ENCODE assay signal across 26 mouse cellular contexts in the genomic region with DNA sequence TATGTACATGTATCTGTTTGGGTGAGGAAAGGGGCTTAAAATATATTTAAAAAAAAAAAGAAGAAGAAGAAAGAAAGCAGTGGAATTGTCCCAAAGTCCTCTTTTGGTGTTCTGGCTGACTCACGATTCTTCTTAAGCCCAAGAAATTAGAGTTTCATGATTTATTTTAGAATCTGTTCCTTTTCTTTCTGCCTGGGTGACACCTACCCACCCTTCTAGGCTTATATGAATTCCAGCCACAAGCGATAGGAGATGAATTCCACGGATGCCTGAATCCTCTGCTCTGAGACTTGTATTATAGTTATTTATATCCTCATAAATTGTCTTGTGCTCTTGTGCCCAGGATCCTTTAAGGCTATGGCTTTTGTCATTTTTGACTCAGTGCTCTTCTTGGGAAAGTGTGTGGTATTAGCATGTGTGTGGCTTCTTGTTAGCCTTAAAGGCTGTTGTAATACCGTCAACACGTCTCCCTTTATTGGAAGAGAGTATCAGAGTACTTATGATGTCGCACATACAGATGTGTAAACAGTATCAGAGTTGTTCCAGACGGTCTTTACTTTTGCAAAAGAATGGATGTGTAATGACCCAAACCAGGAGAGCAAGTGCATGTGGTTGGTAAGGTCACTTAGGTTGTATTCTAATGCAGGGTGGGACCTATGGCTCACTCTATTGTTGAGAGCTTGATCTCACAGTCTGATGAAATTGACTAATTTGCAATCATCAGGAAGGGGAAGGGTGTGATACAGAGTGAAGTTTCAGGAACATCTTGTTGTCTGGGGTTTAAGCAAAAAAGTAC. TPM values are rescaled to one million over a fixed set of nuclear protein-coding genes. Genes with fewer than 3 reads are reported as not detected.
DNase-seq lines count a peak whose midpoint lies in the region; ATAC-seq and TF ChIP-seq lines count a peak whose summit lies in the region.
"Had no signal": no experiment of that assay in that cellular context is flagged by ENCODE, and none has a peak within 500 bp of the region (broad histone marks: within the 10 kb centered on the region; RNA-seq: fewer than 3 reads in every experiment).

No protein-coding gene starts in this region.

- no peak for TF ChIP-seq CTCF in heart, postnatal 0 days (IDR thresholded peaks at IDR 0.05; ENCODE audit: low read depth)

- peak; percentile 69 for ATAC-seq in frontal cortex, adult (ENCODE audit: low TSS enrichment)
- no peak for ATAC-seq in heart, embryonic 13.5 days (ENCODE audit: extremely low read depth, insufficient number of reproducible peaks, low FRiP score, low TSS enrichment)
- no peak for ATAC-seq in heart, postnatal 0 days (ENCODE audit: insufficient read depth, low read depth)
- ATAC-seq: CD4-positive, CD25-positive, alpha-beta regulatory T cell, adult 4 months; forebrain, embryonic 14.5 days; hindbrain, postnatal 0 days; Patski had no signal

- H3K4me3 ChIP-seq in heart, embryonic 13.5 days = no peak overlapping the region
- H3K4me3 ChIP-seq in heart, embryonic 10.5 days = no peak overlapping the region
- H3K4me3 ChIP-seq in heart, postnatal 0 days (ENCODE audit: low read depth, low read length) = no peak overlapping the region
- H3K4me3 ChIP-seq: embryonic facial prominence, embryonic 15.5 days; erythroblast, embryonic 14.5 days; forebrain, embryonic 10.5 days; hindbrain, embryonic 13.5 days had no signal

- peaks cover 33% of the 10 kb centered on the region for H3K4me1 ChIP-seq in heart, embryonic 13.5 days
- peaks cover 2% of the 10 kb centered on the region; the same call in 1 of the 2 replicates for H3K4me1 ChIP-seq in heart, embryonic 10.5 days
- peaks cover 30% of the 10 kb centered on the region for H3K4me1 ChIP-seq in heart, postnatal 0 days (ENCODE audit: control insufficient read depth, insufficient read depth)
- H3K4me1 ChIP-seq: embryonic facial prominence, embryonic 15.5 days; forebrain, embryonic 10.5 days; hindbrain, embryonic 13.5 days had no signal

- peak overlapping the region; percentile 72 for H3K27ac ChIP-seq in heart, embryonic 13.5 days (replicated peaks)
- no peak overlapping the region for H3K27ac ChIP-seq in heart, embryonic 10.5 days
- peak overlapping the region; percentile 69 for H3K27ac ChIP-seq in heart, postnatal 0 days (ENCODE audit: low read depth)
- H3K27ac ChIP-seq: embryonic facial prominence, embryonic 15.5 days; forebrain, embryonic 10.5 days; hindbrain, embryonic 13.5 days; hindbrain, postnatal 0 days had no signal

- H3K9me3 ChIP-seq in heart, embryonic 13.5 days = no peaks in the 10 kb centered on the region
- H3K9me3 ChIP-seq in heart, embryonic 10.5 days = no peaks in the 10 kb centered on the region
- no peaks in the 10 kb centered on the region; the same call in 1 of the 2 replicates for H3K9me3 ChIP-seq in heart, postnatal 0 days (replicated peaks; ENCODE audit: control insufficient read depth, low read length)
- H3K9me3 ChIP-seq: embryonic facial prominence, embryonic 15.5 days; forebrain, embryonic 10.5 days; hindbrain, embryonic 13.5 days had no signal

- DNase-seq in frontal cortex, postnatal 14 days (ENCODE audit: low spot score in 2 of 2) = no peak
- no peak for DNase-seq in heart, embryonic 10.5 days (ENCODE audit: low spot score)
- DNase-seq in heart, postnatal 0 days (ENCODE audit: low spot score) = no peak
- no peak for DNase-seq in heart, adult 18-20 months
- peak; percentile 71 for DNase-seq in R1 (ENCODE audit: low read depth, low spot score)
- DNase-seq in lung, postnatal 36 days = no peak
- DNase-seq: adrenal gland, adult 8-10 months; adrenal gland, postnatal 36 days; B cell, adult 2 months; cerebellum, adult 11 months; cerebellum, adult 8-10 months; cerebellum, postnatal 14 days; embryo, embryonic 11 days; gastrocnemius, postnatal 10 days; kidney, adult 11 months; kidney, adult 9 months had no signal

- H3K9ac ChIP-seq in heart, embryonic 13.5 days = no peak overlapping the region
- no peak overlapping the region for H3K9ac ChIP-seq in heart, postnatal 0 days (replicated peaks; ENCODE audit: low read depth, low read length)
- H3K9ac ChIP-seq: embryonic facial prominence, embryonic 15.5 days; hindbrain, embryonic 13.5 days had no signal

- WGBS in heart, embryonic 13.5 days = 54% methylated on average over 7 of the region's 7 CpGs
- 76% methylated on average over 7 of the region's 7 CpGs for WGBS in heart, embryonic 10.5 days
- WGBS in heart, postnatal 0 days = 24% methylated on average over 7 of the region's 7 CpGs

- TF ChIP-seq EP300 in heart, postnatal 0 days (IDR thresholded peaks at IDR 0.05; ENCODE audit: low read depth) = 0 out of 2 replicates have a peak, but pooled peaks have one; percentile 35

- no peaks in the 10 kb centered on the region for H3K27me3 ChIP-seq in heart, embryonic 13.5 days (replicated peaks)
- H3K27me3 ChIP-seq in heart, embryonic 10.5 days (ENCODE audit: insufficient read depth, poor library complexity, severe bottlenecking) = no peaks in the 10 kb centered on the region
- no peaks in the 10 kb centered on the region for H3K27me3 ChIP-seq in heart, postnatal 0 days (ENCODE audit: control insufficient read depth, insufficient read depth, low read length)
- H3K27me3 ChIP-seq: embryonic facial prominence, embryonic 15.5 days; hindbrain, embryonic 13.5 days; Patski had no signal

- no peak overlapping the region for H3K4me2 ChIP-seq in heart, embryonic 13.5 days
- H3K4me2 ChIP-seq in heart, postnatal 0 days (ENCODE audit: low read depth, low read length) = no peak overlapping the region
- H3K4me2 ChIP-seq: embryonic facial prominence, embryonic 15.5 days; hindbrain, embryonic 13.5 days had no signal

- peaks cover 21% of the 10 kb centered on the region for H3K36me3 ChIP-seq in heart, embryonic 13.5 days
- H3K36me3 ChIP-seq in heart, embryonic 10.5 days = 0 out of 2 replicates have a peak, but pooled peaks cover 6% of the 10 kb centered on the region
- peaks cover 13% of the 10 kb centered on the region for H3K36me3 ChIP-seq in heart, postnatal 0 days (replicated peaks; ENCODE audit: control insufficient read depth, insufficient read depth, low read length)
- H3K36me3 ChIP-seq: embryonic facial prominence, embryonic 15.5 days; hindbrain, embryonic 13.5 days had no signal

RNA-seq across cellular contexts. Expression of a gene that starts 44.5 kb away (rescaled TPM):
- polyA plus RNA-seq in heart, embryonic 13.5 days (2015; fragmentation: Nextera tagmentation; extraction: Ambion mirVana) = 38.6 and 45.9 TPM in 2 replicates
- 14.7 and 20.2 TPM in 2 replicates for polyA plus RNA-seq in heart, embryonic 10.5 days (2016; fragmentation: Nextera tagmentation; extraction: Ambion mirVana)
- 7.0 and 8.3 TPM in 2 replicates for total RNA-seq in heart, postnatal 0 days (2014; rRNA removed; ENCODE audit: low replicate concordance)
- 39.5 and 43.7 TPM in 2 replicates for polyA plus RNA-seq in heart, postnatal 0 days (2015; fragmentation: Nextera tagmentation; extraction: Ambion mirVana)
- 1 to 10 TPM; 4.5 to 4.6 TPM for total RNA-seq in heart, adult 18-20 months (2021)
- polyA plus RNA-seq: erythroblast, embryonic 14.5 days had no signal

RNA-seq across cellular contexts. Expression of a gene that starts 44.7 kb away (rescaled TPM):
- polyA plus RNA-seq in heart, embryonic 13.5 days (2015; fragmentation: Nextera tagmentation; extraction: Ambion mirVana) = 13.9 and 15.5 TPM in 2 replicates
- 12.5 and 19.9 TPM in 2 replicates for polyA plus RNA-seq in heart, embryonic 10.5 days (2016; fragmentation: Nextera tagmentation; extraction: Ambion mirVana)
- total RNA-seq in heart, postnatal 0 days (2014; rRNA removed; ENCODE audit: low replicate concordance) = 2.4 and 7.9 TPM in 2 replicates
- polyA plus RNA-seq in heart, postnatal 0 days (2015; fragmentation: Nextera tagmentation; extraction: Ambion mirVana) = 7.8 and 10.9 TPM in 2 replicates
- 1 to 10 TPM; 1.7 to 3.2 TPM for total RNA-seq in heart, adult 18-20 months (2021)
- polyA plus RNA-seq: erythroblast, embryonic 14.5 days had no signal
